Mouse (Mus musculus) liver, embryonic 14.5 days (tissue): ENCODE results near the gene Sap30l. TPM values are rescaled to one million over a fixed set of nuclear protein-coding genes. Genes with fewer than 3 reads are reported as not detected.

ENCODE experiments used
- ATAC-seq: fragments of 200-750 bp; cut with Nextera tagmentation; 2 replicates; pipeline ENCODE4 v1.8.0; 2017; ENCODE audit warnings: moderate number of reproducible peaks, mild to moderate bottlenecking, moderate library complexity; ENCODE audit not compliant: insufficient read depth
- DNase-seq, 3 experiments: peaks; one replicate each; pipeline ENCODE4 v3.0.0-alpha.2; 2012 to 2013; ENCODE audit warnings: low read depth in 3 of 3, low spot score in 3 of 3
- H3K27ac ChIP-seq: fragments of 300-500 bp; sonication (generic); 2 replicates; pipeline ENCODE4 v1.5.1; 2014; ENCODE audit warnings: moderate library complexity, mild to moderate bottlenecking, control low read depth, inconsistent platforms
- H3K27me3 ChIP-seq: fragments of 300-500 bp; sonication (generic); 2 replicates; pipeline ENCODE4 v1.6.1; 2014; ENCODE audit warnings: mild to moderate bottlenecking, low read length, moderate library complexity; ENCODE audit not compliant: control insufficient read depth, insufficient read depth
- H3K36me3 ChIP-seq: fragments of 300-500 bp; sonication (generic); replicated peaks from 2 replicates; pipeline ENCODE4 v1.6.1; 2014; ENCODE audit warnings: low read depth; ENCODE audit not compliant: control insufficient read depth, insufficient read depth
- H3K4me1 ChIP-seq, 2 experiments: fragments of 200-500 bp in 1 of 2; fragments of 300-500 bp in 1 of 2; sonication (generic) in 1 of 2; replicated peaks; 2 replicates each; pipeline ENCODE4 v1.6.1; 2012 to 2014; ENCODE audit warnings: antibody characterized with exemption in 1 of 2, inconsistent platforms in 1 of 2, low read length in 1 of 2; ENCODE audit not compliant: control insufficient read depth in 2 of 2, insufficient read depth in 2 of 2
- H3K4me2 ChIP-seq: fragments of 300-500 bp; sonication (generic); 2 replicates; pipeline ENCODE4 v1.6.1; 2014; ENCODE audit warnings: low read depth, mild to moderate bottlenecking, control low read depth, moderate library complexity
- H3K4me3 ChIP-seq, 2 experiments: fragments of 200-500 bp in 1 of 2; fragments of 300-500 bp in 1 of 2; sonication (generic) in 1 of 2; 2 replicates each; pipeline ENCODE4 v1.5.1; 2012 to 2014; ENCODE audit warnings: low read depth in 2 of 2, low read length in 2 of 2, mild to moderate bottlenecking in 2 of 2, control low read depth in 1 of 2, inconsistent platforms in 1 of 2, moderate library complexity in 1 of 2; ENCODE audit not compliant: insufficient read depth in 1 of 2
- H3K9ac ChIP-seq: fragments of 300-500 bp; sonication (generic); replicated peaks from 2 replicates; pipeline ENCODE4 v1.6.1; 2014; ENCODE audit warnings: mild to moderate bottlenecking, control low read depth, moderate library complexity
- H3K9me3 ChIP-seq: fragments of 300-500 bp; sonication (generic); 2 replicates; pipeline ENCODE4 v1.6.1; 2016; ENCODE audit warnings: low read length, mixed read lengths; ENCODE audit not compliant: control insufficient read depth
- CTCF ChIP-seq: IDR thresholded peaks from 2 replicates; pipeline ENCODE4 v1.5.1; 2016; ENCODE audit warnings: antibody characterized with exemption, low read depth, control low read depth
- EP300 ChIP-seq: IDR thresholded peaks from 2 replicates; pipeline ENCODE4 v1.6.1; 2016; ENCODE audit warnings: antibody characterized with exemption, low read depth
- WGBS: fragments of 180-500 bp; shearing (Covaris S2); extraction: QIAGEN DNeasy Blood & Tissue Kit; methylation state at CpG from one replicate; pipeline ENCODE4 v1.1.7; 2014; ENCODE audit not compliant: insufficient replicate concordance; 5-methylcytosine and 5-hydroxymethylcytosine counted together
- polyA plus RNA-seq, 2 experiments: library from polyadenylated mRNA; depleted of rRNA in 1 of 2; stranded (reverse) in 1 of 2; unstranded in 1 of 2; fragments of >200 nt; fragmentation: Nextera tagmentation in 1 of 2; extraction: Ambion mirVana in 1 of 2; gene quantifications; 2 replicates each; pipeline versions ENCODE4 v1.2.1 to v1.2.3; 2012 to 2014

Sap30l gene
- polyA plus RNA-seq, 2 experiments: 4.0 to 6.6 TPM

- Histone ChIP-seq H3K4me3 (no peak overlapping the region), H3K4me2 (no peak overlapping the region), H3K9me3 (no peaks in the 10 kb centered on the region), H3K27me3 (no peaks in the 10 kb centered on the region; the same call in 1 of the 2 replicates), H3K27ac (no peak overlapping the region), H3K9ac (no peak overlapping the region), H3K36me3 (no peaks in the 10 kb centered on the region), H3K4me1 (no peaks in the 10 kb centered on the region)
- TF ChIP-seq CTCF (no peak), EP300 (no peak)
- ATAC-seq (no peak), DNase-seq (no peak)
- WGBS: 34% methylated on average over 3 of the region's 3 CpGs
Measured at GRCm38 (mm10) chr11:57850931-57851330, 49.5 kb downstream of the Sap30l start.

GRCm38 (mm10) chr11:57853571-57853970 is 52.1 kb downstream of the Sap30l start:
- 55% methylated on average over 6 of the region's 6 CpGs for whole genome bisulfite sequencing
- H3K4me2 ChIP-seq: no peak overlapping the region
- ATAC-seq: no peak

GRCm38 (mm10) chr11:57857709-57858108 is 56.3 kb downstream of the Sap30l start:
- Histone ChIP-seq H3K36me3 (no peaks in the 10 kb centered on the region), H3K4me3 (no peak overlapping the region), H3K9ac (no peak overlapping the region), H3K4me1 (no peaks in the 10 kb centered on the region), H3K9me3 (no peaks in the 10 kb centered on the region), H3K27me3 (no peaks in the 10 kb centered on the region), H3K27ac (no peak overlapping the region), H3K4me2 (no peak overlapping the region)
- WGBS: 46% methylated on average over 4 of the region's 4 CpGs
- DNase-seq (no peak), ATAC-seq (no peak)
- no peak for TF ChIP-seq CTCF
- TF ChIP-seq EP300: no peak

More at GRCm38 (mm10) chr11:57853571-57853970, 52.1 kb downstream of the Sap30l start:
- Histone ChIP-seq H3K9me3 (no peaks in the 10 kb centered on the region), H3K4me1 (no peaks in the 10 kb centered on the region), H3K27ac (no peak overlapping the region), H3K36me3 (no peaks in the 10 kb centered on the region), H3K27me3 (no peaks in the 10 kb centered on the region), H3K9ac (no peak overlapping the region), H3K4me3 (no peak overlapping the region)
- DNase-seq: no peak
- TF ChIP-seq CTCF (no peak), EP300 (no peak)

Other genes starting within 250 kb of the Sap30l start
- 11.8 and 13.1 TPM in 2 replicates for gene Galnt10, start 156.2 kb upstream of the Sap30l start, polyA plus RNA-seq (2012; rRNA removed)
- 13.9 and 17.9 TPM in 2 replicates for gene Galnt10, start 156.2 kb upstream of the Sap30l start, polyA plus RNA-seq (2014; fragmentation: Nextera tagmentation; extraction: Ambion mirVana)
- 0.19 and 0.32 TPM in 2 replicates for gene Hand1, start 31.2 kb downstream of the Sap30l start, polyA plus RNA-seq (2012; rRNA removed)
- 0.18 TPM in 1 of 2 replicates, not detected in the other for gene Hand1, start 31.2 kb downstream of the Sap30l start, polyA plus RNA-seq (2014; fragmentation: Nextera tagmentation; extraction: Ambion mirVana)
- gene Larp1, start 207.4 kb downstream of the Sap30l start, polyA plus RNA-seq (2012; rRNA removed): 21.1 and 25.5 TPM in 2 replicates
- 15.8 and 19.0 TPM in 2 replicates for gene Larp1, start 207.4 kb downstream of the Sap30l start, polyA plus RNA-seq (2014; fragmentation: Nextera tagmentation; extraction: Ambion mirVana)